Mouse (Mus musculus) heart, postnatal 10 days (tissue): ENCODE data around the gene Elovl5. TPM values are rescaled to one million over a fixed set of nuclear protein-coding genes. Genes with fewer than 3 reads are reported as not detected.
"Not testable (repeated sequence)": the region's sequence is repeated elsewhere in the genome, so short reads cannot be mapped to it uniquely, and the experiment has no call there.

Experiments used
- DNase-seq, 2 experiments: peaks; one replicate each; pipeline ENCODE4 v3.0.0; 2021
- intact Hi-C: fragments of 180-260 bp; cut with DNase I; formaldehyde crosslinking; loops from one replicate; pipeline ENCODE4 v1.15.1; 2025
- total RNA-seq, 2 experiments: library from RNA; stranded (reverse); gene quantifications; 2 replicates each; pipeline ENCODE4 v1.2.3; 2021

The Elovl5 gene
- total RNA-seq, 2 experiments from 2014 or later, result 53.9 to 56.7 TPM

DNA sequence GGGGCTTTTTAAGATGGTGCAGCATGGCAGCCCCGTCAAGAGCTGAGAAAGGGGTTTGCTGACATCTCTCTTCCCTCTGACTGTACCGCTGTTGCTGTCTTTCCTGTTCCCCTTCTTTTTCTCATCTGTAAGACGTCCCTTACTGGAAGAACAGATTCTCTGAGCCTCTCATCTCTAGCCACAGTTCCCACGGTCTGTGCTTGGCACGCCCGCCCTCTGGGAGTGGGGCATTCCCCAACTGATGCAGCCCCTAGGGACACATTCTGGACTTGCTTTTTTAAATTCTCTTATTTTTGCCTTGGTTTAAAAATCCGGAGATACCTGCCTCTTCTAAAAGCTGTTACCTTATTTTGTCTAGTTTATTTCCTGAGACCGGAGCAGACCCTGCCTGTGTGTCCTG lies 73.1 kb downstream of the Elovl5 start:
- intact Hi-C loops, result no loop called here
- no peak for DNase-seq

DNA sequence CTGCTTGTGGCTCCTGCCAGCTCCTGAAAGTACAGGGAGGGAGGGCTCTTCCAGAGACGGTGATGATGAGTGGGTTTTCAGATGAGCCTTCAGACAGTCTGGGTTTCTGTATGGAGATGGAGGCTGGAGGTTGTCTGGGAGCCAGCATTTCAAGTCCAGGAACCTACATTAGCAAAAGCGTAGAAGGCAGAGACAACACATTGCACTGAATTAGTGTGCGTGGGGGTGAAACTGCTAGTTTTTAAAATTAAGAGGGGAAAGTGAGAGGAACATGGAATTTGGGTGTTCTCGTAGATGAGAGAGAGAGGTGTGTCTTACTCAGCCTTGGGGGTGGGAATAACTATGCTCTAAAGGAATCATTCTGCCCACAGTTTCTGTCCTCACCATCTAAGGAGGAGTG lies 74.5 kb downstream of the Elovl5 start:
- intact Hi-C loops, result no loop called here
- no peak for DNase-seq

GRCm38 (mm10) chr9:77992276-77992675 lies 75.1 kb downstream of the Elovl5 start:
- DNase-seq, result peak; percentile 48 to 56
- intact Hi-C loops, result no loop called here

- intact Hi-C loops, result no loop called here
- no peak for DNase-seq
Observed at GRCm38 (mm10) chr9:77993101-77993500, 75.9 kb downstream of the Elovl5 start.

- intact Hi-C loops, DNase-seq: not testable (repeated sequence)
Observed at GRCm38 (mm10) chr9:77993538-77994255, 76.5 kb downstream of the Elovl5 start.

DNA sequence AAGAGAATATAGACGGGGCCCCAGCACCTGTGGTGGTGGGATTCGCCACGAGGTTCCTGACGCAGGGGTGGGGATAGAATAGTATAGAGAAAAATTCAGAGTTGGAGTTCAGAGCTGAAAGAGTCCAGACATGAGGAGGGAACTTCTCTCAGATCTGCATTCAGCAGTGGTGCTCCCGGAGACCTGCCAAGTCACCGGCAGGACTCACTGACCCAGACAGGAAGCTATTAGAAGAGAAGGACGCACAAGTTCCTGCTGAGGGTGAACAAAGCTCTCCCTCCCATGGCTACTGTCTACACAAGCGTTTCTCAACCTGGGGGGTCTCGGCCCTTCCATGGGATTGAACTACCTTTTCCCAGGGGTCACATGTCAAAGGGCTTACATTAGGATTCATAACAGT lies 78.1 kb downstream of the Elovl5 start:
- intact Hi-C loops, result no loop called here
- DNase-seq, result no peak

- peak; percentile 47 to 52 for DNase-seq
- intact Hi-C loops, result no loop called here
Observed at GRCm38 (mm10) chr9:78000586-78001500, 83.7 kb downstream of the Elovl5 start.

GRCm38 (mm10) chr9:78003278-78003677 lies 86.1 kb downstream of the Elovl5 start:
- intact Hi-C loops, result no loop called here

DNA sequence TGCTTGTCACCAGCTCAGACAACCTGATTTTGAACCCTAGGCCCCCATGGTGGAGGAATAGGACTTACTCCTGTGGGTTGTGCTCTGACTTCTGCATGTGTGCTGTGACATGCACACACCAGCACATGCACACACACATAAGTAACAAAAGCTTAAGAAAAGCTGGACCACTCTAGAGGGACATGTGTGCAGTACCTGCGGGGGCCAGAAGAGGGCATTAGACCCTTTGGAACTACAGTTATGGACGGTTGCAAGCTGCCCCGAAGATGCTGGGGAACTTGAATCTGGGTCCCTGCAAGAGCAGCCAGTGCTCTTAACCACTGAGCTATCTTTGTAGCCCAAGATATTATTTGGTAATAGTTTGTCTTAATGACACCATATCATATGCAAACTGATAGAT lies 88.3 kb downstream of the Elovl5 start:
- DNase-seq, result peak in 1 of 2 experiments; percentile 44
- intact Hi-C loops, result no loop called here

More at GRCm38 (mm10) chr9:78003278-78003677, 86.1 kb downstream of the Elovl5 start:
- no peak for DNase-seq

DNA sequence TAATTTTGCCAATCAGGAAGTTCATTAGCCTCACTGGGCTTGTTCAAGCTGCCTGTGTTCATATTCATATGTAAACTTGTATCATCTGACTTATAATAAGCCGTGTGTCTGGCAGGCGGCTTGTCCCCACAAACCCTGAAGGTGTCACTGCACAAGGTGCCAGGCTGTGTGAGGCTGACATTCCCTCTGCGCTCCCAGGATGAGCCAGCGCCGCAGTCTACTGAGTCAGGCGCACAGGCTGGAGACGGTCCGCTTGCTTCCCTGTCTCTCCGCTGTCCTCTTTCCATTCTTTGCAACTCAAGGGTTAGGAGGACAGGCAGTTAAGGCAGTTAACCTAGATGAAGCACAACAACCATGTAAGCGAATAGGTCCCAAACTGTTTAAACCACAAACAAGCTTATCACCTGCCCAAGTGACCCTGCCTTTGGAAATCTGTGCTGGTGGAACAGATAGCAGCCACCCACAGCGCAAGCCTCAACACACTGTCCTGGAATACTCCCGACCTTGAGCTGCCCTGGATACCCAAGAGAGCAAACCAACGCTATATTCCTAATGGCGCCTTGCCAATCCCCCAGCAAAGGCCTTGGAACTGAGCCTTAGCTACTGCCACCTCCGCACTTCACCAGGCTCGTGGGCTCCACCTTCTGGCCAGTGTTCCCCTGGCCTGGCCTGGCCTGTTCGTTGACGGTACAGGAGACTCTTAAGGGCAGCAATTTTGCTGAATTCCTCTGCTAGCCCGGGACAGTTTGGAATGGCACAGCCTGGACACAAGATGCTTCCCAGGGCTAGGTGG lies 89.2 kb downstream of the Elovl5 start:
- DNase-seq, result peak; percentile 93 to 95
- intact Hi-C loops, result loop anchor here (1.0 to 2.0 kb wide), 2 partner anchors 96 to 200 kb away; no protein-coding TSS in a partner anchor

DNA sequence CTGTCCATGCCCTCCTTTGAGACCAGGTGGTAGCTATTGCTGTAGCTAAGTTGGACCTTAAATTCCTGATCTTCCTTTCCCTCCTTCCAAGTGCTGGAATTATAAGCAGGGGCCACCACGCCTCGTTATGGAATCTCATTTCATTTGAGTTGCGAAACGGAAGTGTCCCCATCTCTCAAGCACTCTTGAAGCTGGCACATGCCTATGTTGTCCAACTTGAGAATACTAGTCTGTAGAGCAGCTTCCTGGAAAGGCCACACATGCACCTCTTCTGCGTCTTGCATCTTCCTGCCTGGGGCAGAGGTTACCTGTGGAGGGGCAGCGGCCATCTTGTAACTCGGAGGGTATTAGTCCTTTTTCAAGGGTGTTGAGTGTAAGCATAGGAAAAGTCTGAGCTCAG lies 92.2 kb downstream of the Elovl5 start:
- intact Hi-C loops, result no loop called here
- no peak for DNase-seq

- no peak for DNase-seq
Observed at GRCm38 (mm10) chr9:78010187-78010586, 93.0 kb downstream of the Elovl5 start.

GRCm38 (mm10) chr9:78010707-78011106 lies 93.5 kb downstream of the Elovl5 start:
- intact Hi-C loops, result no loop called here
- no peak for DNase-seq

More at GRCm38 (mm10) chr9:78010187-78010586, 93.0 kb downstream of the Elovl5 start:
- intact Hi-C loops, result no loop called here

- intact Hi-C loops, result no loop called here
- DNase-seq, result no peak
Observed at GRCm38 (mm10) chr9:78012066-78012465, 94.9 kb downstream of the Elovl5 start.

- intact Hi-C loops, result no loop called here
- DNase-seq, result no peak
Observed at GRCm38 (mm10) chr9:78012681-78013080, 95.5 kb downstream of the Elovl5 start.

- no peak for DNase-seq
- intact Hi-C loops, result no loop called here
Observed at GRCm38 (mm10) chr9:78013813-78014212, 96.6 kb downstream of the Elovl5 start.

GRCm38 (mm10) chr9:78015816-78016215 lies 98.7 kb downstream of the Elovl5 start:
- intact Hi-C loops, result no loop called here
- no peak for DNase-seq

- intact Hi-C loops, result no loop called here
- no peak for DNase-seq
Observed at GRCm38 (mm10) chr9:78016288-78016687, 99.1 kb downstream of the Elovl5 start.

GRCm38 (mm10) chr9:78021256-78021655 lies 104.1 kb downstream of the Elovl5 start:
- DNase-seq, result no peak
- intact Hi-C loops, result loop anchor here (5.0 kb wide), 1 partner anchor 364 kb away; no protein-coding TSS in a partner anchor

DNA sequence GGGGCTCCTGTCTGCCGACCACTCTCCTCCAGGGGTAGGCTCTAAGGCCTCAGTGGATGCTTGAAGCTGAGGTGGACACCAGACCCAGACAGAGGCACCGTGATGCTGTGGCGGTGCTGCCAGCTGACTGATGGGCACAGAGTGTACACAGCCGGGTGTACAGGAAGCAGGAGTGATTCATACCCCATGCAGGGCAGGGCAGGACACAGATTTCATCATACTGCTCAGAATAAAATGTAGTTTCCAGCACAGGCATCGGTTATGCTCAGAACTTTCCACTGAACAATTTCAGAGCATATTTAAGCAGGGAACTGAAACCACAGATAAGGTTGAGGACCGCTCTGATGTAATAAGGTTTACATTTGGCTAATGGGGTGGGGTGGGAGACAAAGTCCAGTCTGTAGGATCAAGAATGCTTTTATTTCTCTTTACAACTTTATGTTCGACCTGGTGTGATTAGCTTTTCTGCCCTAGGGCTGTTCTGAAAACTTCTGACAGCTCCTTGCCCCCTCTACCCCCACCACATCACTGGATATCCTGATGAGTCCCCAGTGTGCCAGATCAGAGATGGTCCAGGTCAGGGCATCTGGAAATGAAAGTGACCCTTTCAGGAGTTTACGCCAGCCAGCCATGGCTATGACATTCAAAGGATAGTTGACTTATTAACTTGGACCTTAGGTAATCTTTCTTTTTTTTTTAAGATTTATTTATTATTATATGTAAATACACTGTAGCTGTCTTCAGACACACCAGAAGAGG lies 105.2 kb downstream of the Elovl5 start:
- intact Hi-C loops, result loop anchor here (5.0 kb wide), 1 partner anchor 365 kb away; no protein-coding TSS in a partner anchor
- no peak for DNase-seq
